Mouse (Mus musculus) layer of hippocampus, adult 11-12 months (tissue): Measurements from ENCODE around the gene Nudt13.
"Not testable (repeated sequence)": the region's sequence is repeated elsewhere in the genome, so short reads cannot be mapped to it uniquely, and the experiment has no call there.

Experiments
- DNase-seq: peaks from one replicate; pipeline ENCODE4 v3.0.0; 2022; ENCODE audit warnings: low spot score

Gene Nudt13

DNA sequence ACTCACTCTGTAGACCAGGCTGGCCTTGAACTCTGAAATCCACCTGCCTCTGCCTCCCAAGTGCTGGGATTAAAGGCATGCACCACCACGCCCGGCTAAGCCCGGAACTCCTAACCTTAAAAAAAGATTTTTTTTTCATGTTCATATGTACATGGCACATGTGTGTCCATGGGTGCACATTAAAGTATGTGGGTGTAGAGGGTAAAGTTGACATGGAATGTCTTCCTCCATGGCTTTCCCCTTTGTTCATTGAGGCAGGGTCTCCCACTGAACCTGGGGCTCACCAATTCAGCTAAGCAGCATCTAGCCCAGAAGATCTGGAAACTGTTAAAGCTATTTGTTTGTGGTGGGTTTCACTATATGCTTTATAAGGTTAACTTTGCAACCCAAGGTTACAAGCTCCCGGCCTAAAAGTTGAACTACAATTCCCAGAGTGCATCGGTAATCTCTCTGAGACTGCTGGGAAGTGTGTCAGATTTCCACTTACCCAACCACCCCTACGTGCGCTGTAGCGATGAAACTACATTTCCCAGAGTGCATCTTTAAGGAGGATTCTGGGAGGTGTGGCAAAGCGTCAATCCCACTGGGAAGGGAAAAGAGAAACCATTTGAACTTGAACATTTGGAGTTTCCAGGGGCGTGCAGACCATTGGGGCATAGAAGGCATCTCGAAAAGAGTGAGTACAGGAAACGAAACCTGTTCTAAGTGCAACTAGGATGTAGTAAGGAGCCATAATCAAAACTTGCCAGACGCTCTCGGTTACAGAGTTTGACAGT is at the start of gene Nudt13:
Nudt13 (plus strand) TSS at position 581 of the 776 bp plus-strand sequence.
- DNase-seq, result peak; percentile 90

- DNase-seq, result no peak
Observed at GRCm38 (mm10) chr14:20245318-20245717, 49.2 kb upstream of the Nudt13 start.

- no peak for DNase-seq
Observed at GRCm38 (mm10) chr14:20245861-20246260, 48.6 kb upstream of the Nudt13 start.

DNA sequence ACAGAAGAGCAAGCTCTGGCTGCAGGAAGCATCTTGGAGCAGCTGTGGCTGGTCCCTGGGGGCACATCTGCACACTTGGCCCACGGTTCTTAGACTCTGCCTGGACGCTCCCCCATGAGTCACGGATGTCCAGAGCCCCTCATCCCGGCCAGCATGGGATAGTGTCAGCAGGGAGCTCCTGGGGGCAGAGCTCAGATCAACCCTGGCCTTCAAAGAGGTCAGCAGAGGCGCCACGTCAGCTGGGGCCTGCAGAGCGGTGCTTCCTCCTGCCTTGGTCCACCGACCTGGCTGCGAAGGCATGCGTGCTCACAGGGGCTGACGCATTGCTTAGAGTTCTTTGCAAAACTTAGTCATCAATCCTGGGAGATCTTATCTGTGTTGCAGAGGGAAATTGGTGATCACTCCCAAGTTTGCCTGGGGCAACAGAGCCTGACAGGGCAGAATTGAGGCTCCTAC is 47.7 kb upstream of the Nudt13 start:
- no peak for DNase-seq

DNA sequence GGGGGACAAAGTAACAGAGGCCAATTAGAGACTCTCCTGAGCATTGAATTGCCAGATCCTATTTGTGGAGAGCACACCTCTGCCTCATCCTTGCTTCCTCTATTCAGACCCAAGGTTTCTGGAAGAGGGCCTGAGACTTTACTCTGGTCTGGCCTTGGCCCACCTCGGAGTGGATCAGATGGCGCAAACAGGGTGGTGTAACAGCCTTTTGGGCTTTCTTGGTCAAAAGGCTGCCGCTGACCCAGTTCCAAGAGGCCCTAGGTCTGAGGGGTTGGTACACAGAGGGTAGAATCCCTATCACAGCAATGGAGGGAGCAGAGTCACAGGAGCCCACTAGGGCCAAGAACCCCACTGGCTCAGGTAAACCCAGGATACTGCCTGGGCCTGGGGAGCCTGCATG is 46.5 kb upstream of the Nudt13 start:
- DNase-seq, result no peak

GRCm38 (mm10) chr14:20250237-20251171 is 44.0 kb upstream of the Nudt13 start:
- peak; percentile 38 for DNase-seq

DNA sequence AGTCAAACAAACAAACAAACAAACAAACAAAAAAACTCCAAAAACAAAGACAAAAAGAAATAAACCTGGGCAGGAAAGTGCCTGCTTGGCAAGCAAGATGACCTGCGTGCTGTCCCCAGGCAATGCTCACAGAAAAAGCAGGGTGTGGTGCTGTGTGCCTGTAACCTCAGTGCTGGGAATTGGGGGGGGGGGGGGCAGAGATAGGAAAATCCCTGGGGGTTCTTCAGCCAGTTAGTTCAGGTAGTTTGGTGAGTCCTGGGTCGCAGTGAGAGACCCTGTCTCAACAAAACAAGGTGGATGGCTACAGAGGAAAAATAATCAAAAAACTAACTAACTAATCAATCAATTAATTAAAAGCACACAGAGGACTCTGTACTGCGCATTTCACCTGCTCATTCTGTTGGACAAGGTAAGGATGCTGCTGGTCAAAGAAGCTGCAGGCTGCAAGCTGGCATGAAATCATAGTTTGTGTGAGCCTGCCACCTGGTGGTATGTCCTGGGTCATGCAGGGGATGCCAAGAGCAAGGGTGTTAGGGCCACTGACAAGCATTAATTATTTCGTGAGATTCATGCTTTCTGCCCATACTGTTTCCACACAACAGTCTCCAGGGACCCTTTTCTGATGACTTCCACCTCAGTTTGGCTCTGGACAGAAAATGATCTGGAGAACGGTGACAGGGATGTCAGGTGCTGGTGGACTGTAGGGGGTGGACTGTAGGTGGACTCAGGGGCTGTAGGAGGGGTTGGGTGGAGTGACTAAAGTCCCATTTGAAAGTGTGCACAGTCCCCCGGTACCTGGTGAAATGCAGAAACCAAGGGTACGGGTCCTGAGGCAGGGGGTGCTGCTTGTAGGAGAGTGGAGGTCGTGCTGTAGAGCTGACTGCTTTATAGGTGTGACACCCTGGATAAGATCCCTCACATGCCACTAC is 36.0 kb upstream of the Nudt13 start:
- DNase-seq, result peak; percentile 81

- DNase-seq, result no peak
Observed at GRCm38 (mm10) chr14:20262346-20262745, 32.2 kb upstream of the Nudt13 start.

GRCm38 (mm10) chr14:20268421-20268820 is 26.1 kb upstream of the Nudt13 start:
- DNase-seq, result peak; percentile 49

DNA sequence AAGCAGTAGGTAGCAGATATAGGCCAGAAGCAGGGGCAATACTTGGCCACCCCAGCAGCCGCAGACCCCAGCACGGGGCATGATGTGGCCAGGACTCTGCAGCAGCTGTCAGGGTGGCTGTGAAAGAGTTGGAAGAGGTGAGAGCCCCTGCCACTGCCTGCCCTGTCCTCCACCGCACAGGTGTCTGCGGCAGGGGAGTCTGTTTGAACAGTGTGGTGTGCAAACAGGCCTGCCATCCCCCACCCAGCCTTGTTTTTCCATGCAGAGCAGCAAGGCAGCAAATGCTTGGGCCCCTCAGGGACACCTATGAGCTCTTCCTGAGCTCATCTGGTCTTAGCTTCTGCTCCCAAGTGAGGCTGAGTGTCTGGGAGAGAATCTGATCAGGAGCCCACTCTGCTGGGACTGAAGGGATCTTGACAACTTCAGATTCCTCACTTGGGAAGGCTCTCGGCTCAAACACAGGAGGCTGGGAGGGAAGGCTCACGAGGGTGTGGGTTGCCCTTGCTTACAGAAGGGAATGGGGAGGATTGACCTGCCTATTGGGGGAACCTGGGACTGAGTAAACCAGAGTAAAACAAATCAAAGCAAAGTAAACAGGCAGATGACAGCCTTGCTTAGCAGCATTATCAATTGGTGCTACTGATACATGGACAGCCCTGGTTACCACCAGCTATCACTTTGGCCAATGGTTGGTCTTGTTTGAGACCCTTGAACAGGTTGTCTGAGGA is 25.3 kb upstream of the Nudt13 start, which contains the start of gene Kcnk16:
Kcnk16 (minus strand) TSS at position 118 of the 728 bp plus-strand sequence.
- no peak for DNase-seq

- DNase-seq, result no peak
Observed at GRCm38 (mm10) chr14:20291391-20291790, 3.1 kb upstream of the Nudt13 start.

GRCm38 (mm10) chr14:20294947-20295346 is 450 bp downstream of the Nudt13 start:
- DNase-seq, result no peak

- no peak for DNase-seq
Observed at GRCm38 (mm10) chr14:20297616-20298015, 3.1 kb downstream of the Nudt13 start.

DNA sequence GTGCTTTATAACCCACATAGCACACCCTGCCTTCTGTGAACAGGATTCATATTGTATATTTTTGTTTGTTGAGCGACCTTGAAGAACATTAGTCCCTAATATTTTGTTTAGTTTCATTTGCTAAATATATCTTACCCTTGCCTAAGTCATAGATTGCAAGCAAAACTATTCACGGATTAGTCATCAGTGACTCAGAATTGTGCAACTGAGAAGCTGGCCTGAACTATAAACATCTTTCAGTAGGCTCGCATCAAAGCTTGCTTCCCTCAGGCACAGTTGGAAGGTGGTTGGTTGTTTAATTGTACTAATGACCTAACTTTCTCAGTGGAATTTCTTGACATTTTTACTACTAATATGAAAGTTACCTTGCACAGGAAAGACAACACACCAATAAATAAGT is 3.6 kb downstream of the Nudt13 start:
- DNase-seq, result no peak

- not testable (repeated sequence) for DNase-seq
Observed at GRCm38 (mm10) chr14:20305085-20305484, 10.6 kb downstream of the Nudt13 start.

- no peak for DNase-seq
Observed at GRCm38 (mm10) chr14:20315137-20315536, 20.6 kb downstream of the Nudt13 start.

- DNase-seq, result peak; percentile 48
Observed at GRCm38 (mm10) chr14:20319420-20319819, 24.9 kb downstream of the Nudt13 start.

DNA sequence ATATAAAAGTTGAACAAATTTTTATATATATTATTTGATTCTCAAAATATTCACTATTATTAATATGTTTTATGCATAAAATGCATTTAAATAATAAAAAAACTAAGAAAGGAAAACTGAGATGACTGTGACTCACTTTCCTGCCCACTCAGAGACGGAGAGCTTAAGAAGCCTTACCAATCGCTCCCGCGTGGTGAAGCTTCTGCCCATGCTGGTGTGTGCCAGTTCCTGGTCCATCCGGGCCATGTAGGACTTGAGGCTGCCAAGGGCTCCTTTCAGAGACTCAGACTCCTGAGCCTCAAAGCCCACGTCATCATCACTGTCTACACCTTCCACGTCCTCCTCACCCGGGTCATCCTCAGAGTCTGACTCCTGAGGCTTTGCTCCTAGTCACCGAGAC is 29.7 kb downstream of the Nudt13 start:
- DNase-seq, result no peak

DNA sequence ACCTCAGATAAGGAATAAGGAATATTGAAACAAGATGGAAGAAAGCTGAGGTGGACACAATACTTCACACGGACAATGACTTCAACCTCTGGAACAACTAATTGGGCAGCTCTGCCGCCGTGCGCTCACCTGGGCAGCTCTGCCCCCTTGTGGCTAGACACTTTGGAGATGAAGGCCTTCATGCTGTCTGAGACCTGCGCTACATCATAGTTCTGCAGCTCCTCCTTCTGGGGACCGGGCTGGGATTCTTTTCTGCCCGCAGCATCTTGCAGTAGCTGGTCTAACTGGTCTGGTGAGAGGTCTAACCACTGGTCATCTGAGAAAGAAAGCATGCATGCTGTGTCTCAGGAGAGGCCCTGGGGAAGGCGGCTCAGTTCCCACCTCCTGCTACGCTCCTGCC is 34.0 kb downstream of the Nudt13 start:
- no peak for DNase-seq

- DNase-seq, result no peak
Observed at GRCm38 (mm10) chr14:20331316-20331715, 36.8 kb downstream of the Nudt13 start.

DNA sequence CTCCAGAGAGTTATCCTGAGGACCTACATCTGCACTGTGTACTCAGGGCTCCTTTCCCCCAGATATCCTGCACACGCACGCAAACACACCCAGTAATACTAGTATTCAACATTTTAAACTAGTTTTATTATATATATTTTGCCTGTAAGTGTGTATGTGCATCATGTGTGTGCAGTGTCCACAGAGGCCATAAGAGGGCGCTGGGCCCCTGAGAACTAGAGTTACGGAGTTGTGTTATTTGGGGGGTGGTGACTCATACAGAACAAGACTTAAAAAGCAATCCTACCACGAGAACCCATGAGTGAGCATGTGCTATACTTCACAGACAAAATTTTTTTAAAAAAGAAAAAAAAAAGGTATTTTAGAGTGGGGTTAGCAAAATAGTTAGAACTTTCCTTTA is 44.9 kb downstream of the Nudt13 start:
- no peak for DNase-seq
